Mouse (Mus musculus) left cerebral cortex, adult 2 months (tissue): ENCODE results near the gene Hyou1. TPM values are rescaled to one million over a fixed set of nuclear protein-coding genes. Genes with fewer than 3 reads are reported as not detected.

Experiments used
- DNase-seq, 2 experiments: peaks; one replicate each; pipeline ENCODE4 v3.0.0; 2021 to 2022; ENCODE audit warnings: low spot score in 2 of 2, mixed read lengths in 1 of 2; ENCODE audit errors: extremely low spot score in 1 of 2
- H3K27ac ChIP-seq: fragments of 200-600 bp; 2 replicates; pipeline ENCODE4 v1.8.1; 2022
- H3K4me3 ChIP-seq: fragments of 200-600 bp; 2 replicates; pipeline ENCODE4 v1.8.1; 2022
- CTCF ChIP-seq: fragments of 200-600 bp; IDR thresholded peaks from 2 replicates; pipeline ENCODE4 v1.8.1; 2022; ENCODE audit warnings: antibody characterized with exemption, mild to moderate bottlenecking, moderate library complexity
- intact Hi-C: fragments of 180-260 bp; cut with DNase I; formaldehyde crosslinking; loops from one replicate; pipeline ENCODE4 v1.15.1; 2025
- total RNA-seq, 2 experiments: library from RNA; stranded (reverse); gene quantifications; 2 replicates each; pipeline ENCODE4 v1.2.3; 2021

Gene Hyou1
- total RNA-seq, 2 experiments from 2014 or later: 127 to 139 TPM

- H3K4me3 ChIP-seq: no peak overlapping the region
- H3K27ac ChIP-seq: no peak overlapping the region
- DNase-seq: no peak
- intact Hi-C loops: no loop called here
- TF ChIP-seq CTCF: no peak
These were observed 37.8 kb upstream of the Hyou1 start for GRCm38 (mm10) chr9:44341487-44341886.

- TF ChIP-seq CTCF: no peak
- no peak for DNase-seq
- intact Hi-C loops: no loop called here
- no peak overlapping the region for H3K27ac ChIP-seq
- no peak overlapping the region for H3K4me3 ChIP-seq
These were observed 37.1 kb upstream of the Hyou1 start for GRCm38 (mm10) chr9:44342173-44342572.

- intact Hi-C loops: no loop called here
- TF ChIP-seq CTCF: no peak
- DNase-seq: no peak
These were observed 36.7 kb upstream of the Hyou1 start for GRCm38 (mm10) chr9:44342605-44343004.

GRCm38 (mm10) chr9:44343290-44343689 lies 36.0 kb upstream of the Hyou1 start:
- no peak for TF ChIP-seq CTCF
- intact Hi-C loops: no loop called here
- Histone ChIP-seq H3K27ac (peak overlapping the region; percentile 100), H3K4me3 (peak overlapping the region; percentile 99)
- no peak for DNase-seq

More at GRCm38 (mm10) chr9:44342605-44343004, 36.7 kb upstream of the Hyou1 start:
- H3K27ac ChIP-seq: no peak overlapping the region
- H3K4me3 ChIP-seq: no peak overlapping the region

- intact Hi-C loops: no loop called here
These were observed 35.4 kb upstream of the Hyou1 start, which contains the start of gene Hmbs for GRCm38 (mm10) chr9:44343781-44344421. TSS of gene Hmbs (minus strand) at chr9:44344228.

GRCm38 (mm10) chr9:44345570-44346433 lies 33.5 kb upstream of the Hyou1 start:
- TF ChIP-seq CTCF: no peak
- no peak overlapping the region for H3K4me3 ChIP-seq
- intact Hi-C loops: no loop called here
- DNase-seq: no peak
- peak overlapping the region; percentile 47; the same call in 1 of the 2 replicates for H3K27ac ChIP-seq

More at GRCm38 (mm10) chr9:44343781-44344421, 35.4 kb upstream of the Hyou1 start, which contains the start of gene Hmbs:
- peak; percentile 86 to 87 for DNase-seq
- no peak for TF ChIP-seq CTCF
- Histone ChIP-seq H3K4me3 (peak within 1 kb of the TSS; percentile 99), H3K27ac (peak within 1 kb of the TSS; percentile 100)

- no peak for DNase-seq
- intact Hi-C loops: no loop called here
- Histone ChIP-seq H3K27ac (no peak overlapping the region), H3K4me3 (no peak overlapping the region)
- no peak for TF ChIP-seq CTCF
These were observed 32.1 kb upstream of the Hyou1 start for GRCm38 (mm10) chr9:44347166-44347565.

GRCm38 (mm10) chr9:44347621-44348020 lies 31.7 kb upstream of the Hyou1 start:
- H3K4me3 ChIP-seq: no peak overlapping the region
- TF ChIP-seq CTCF: no peak

GRCm38 (mm10) chr9:44348546-44348945 lies 30.7 kb upstream of the Hyou1 start:
- intact Hi-C loops: no loop called here
- Histone ChIP-seq H3K4me3 (no peak overlapping the region), H3K27ac (no peak overlapping the region)
- DNase-seq: no peak
- TF ChIP-seq CTCF: no peak; the same call in 1 of the 2 replicates

More at GRCm38 (mm10) chr9:44347621-44348020, 31.7 kb upstream of the Hyou1 start:
- no peak for DNase-seq
- intact Hi-C loops: no loop called here
- no peak overlapping the region for H3K27ac ChIP-seq

GRCm38 (mm10) chr9:44351396-44351795 lies 27.9 kb upstream of the Hyou1 start:
- no peak for DNase-seq
- intact Hi-C loops: loop anchor here (5.0 kb wide), 1 partner anchor 36 kb away; no protein-coding TSS in a partner anchor
- no peak overlapping the region for H3K27ac ChIP-seq
- H3K4me3 ChIP-seq: no peak overlapping the region
- no peak for TF ChIP-seq CTCF

GRCm38 (mm10) chr9:44352337-44352736 lies 27.0 kb upstream of the Hyou1 start:
- intact Hi-C loops: loop anchor here (5.0 kb wide), 1 partner anchor 35 kb away; no protein-coding TSS in a partner anchor
- no peak overlapping the region for H3K4me3 ChIP-seq
- H3K27ac ChIP-seq: no peak overlapping the region
- TF ChIP-seq CTCF: no peak
- DNase-seq: no peak

- no peak for TF ChIP-seq CTCF
- intact Hi-C loops: loop anchor here (5.0 kb wide), 1 partner anchor 34 kb away; no protein-coding TSS in a partner anchor
- no peak for DNase-seq
These were observed 26.1 kb upstream of the Hyou1 start for GRCm38 (mm10) chr9:44353142-44353541.

More at GRCm38 (mm10) chr9:44353142-44353541, 26.1 kb upstream of the Hyou1 start:
- no peak overlapping the region for H3K27ac ChIP-seq
- no peak overlapping the region for H3K4me3 ChIP-seq
